Mouse (Mus musculus) C2C12 (cell line): ENCODE results near the gene D130052B06Rik.

Experiments
- CTCF ChIP-seq: IDR thresholded peaks from one replicate; pipeline ENCODE4 v1.5.1; 2011; ENCODE audit not compliant: control insufficient read depth, insufficient read depth, insufficient read length
- MAX ChIP-seq: IDR thresholded peaks from one replicate; pipeline ENCODE4 v1.6.1; 2011; ENCODE audit warnings: mild to moderate bottlenecking, control low read depth
- MYOD1 ChIP-seq: IDR thresholded peaks from one replicate; pipeline ENCODE4 v1.6.1; 2011; ENCODE audit warnings: low read depth; ENCODE audit not compliant: control insufficient read depth, insufficient read length
- USF1 ChIP-seq: IDR thresholded peaks from one replicate; pipeline ENCODE4 v1.6.1; 2011; ENCODE audit warnings: low read depth, mild to moderate bottlenecking, control low read depth, moderate library complexity

DNA sequence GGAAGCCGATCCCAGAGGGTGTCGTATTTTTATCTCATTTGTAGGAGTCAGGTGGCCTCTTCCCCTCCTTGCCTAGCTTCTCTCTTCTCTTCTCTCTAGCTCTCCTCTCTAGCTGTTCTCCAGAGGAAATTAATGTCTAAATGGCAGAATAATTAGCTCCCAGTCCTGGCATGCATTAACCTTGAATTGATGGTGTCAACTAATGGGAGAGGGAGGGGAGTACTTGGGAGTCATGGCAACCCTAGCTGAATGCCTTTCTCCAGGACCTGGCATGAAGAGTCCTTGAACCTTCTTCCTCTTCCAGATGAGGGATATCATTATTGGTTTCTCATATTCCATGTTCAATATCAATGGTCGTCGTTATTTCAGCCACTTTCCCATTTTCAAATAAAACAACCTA is 2.4 kb upstream of the D130052B06Rik start:
- TF ChIP-seq CTCF (no peak), MAX (no peak), USF1 (no peak), MYOD1 (no peak)
